In genomic region chrX:73064415-73064793, GRCm38 (mm10) we compare ENCODE assay signal across 9 mouse cellular contexts. TPM values are rescaled to one million over a fixed set of nuclear protein-coding genes. Genes with fewer than 3 reads are reported as not detected.
DNase-seq lines count a peak whose midpoint lies in the region; ATAC-seq lines count a peak whose summit lies in the region.
"Had no signal": no experiment of that assay in that cellular context is flagged by ENCODE, and none has a peak within 500 bp of the region (broad histone marks: within the 10 kb centered on the region; RNA-seq: fewer than 3 reads in every experiment).

TSS of gene Pnma3 (plus strand) at chrX:73064787.

- H3K36me3 ChIP-seq in kidney, embryonic 16.5 days (ENCODE audit: insufficient read depth, low read length), result no peaks in the 10 kb centered on the region
- no peaks in the 10 kb centered on the region for H3K36me3 ChIP-seq in embryonic facial prominence, embryonic 11.5 days (replicated peaks; ENCODE audit: control insufficient read depth, insufficient read depth, low read depth, low read length)
- no peaks in the 10 kb centered on the region for H3K36me3 ChIP-seq in hindbrain, embryonic 16.5 days (ENCODE audit: control insufficient read depth, insufficient read depth, low read length)
- no peaks in the 10 kb centered on the region for H3K36me3 ChIP-seq in midbrain, embryonic 13.5 days

- peak; percentile 31 for ATAC-seq in kidney, embryonic 16.5 days (ENCODE audit: low FRiP score, low TSS enrichment)
- ATAC-seq in embryonic facial prominence, embryonic 11.5 days (replicated peaks; ENCODE audit: insufficient number of reproducible peaks, low FRiP score, low TSS enrichment, low read depth), result 0 out of 2 replicates have a peak, but pooled peaks have one; percentile 29
- ATAC-seq in hindbrain, embryonic 16.5 days, result no peak
- peak; percentile 80; the same call in 1 of the 2 replicates for ATAC-seq in midbrain, embryonic 13.5 days

- 37% methylated on average over 7 of the region's 7 CpGs for WGBS in kidney, embryonic 16.5 days
- 25% methylated on average over 7 of the region's 7 CpGs for WGBS in embryonic facial prominence, embryonic 11.5 days
- WGBS in hindbrain, embryonic 16.5 days, result 22% methylated on average over 7 of the region's 7 CpGs
- WGBS in midbrain, embryonic 13.5 days, result 35% methylated on average over 7 of the region's 7 CpGs

- no peak within 1 kb of the TSS for H3K27ac ChIP-seq in kidney, embryonic 16.5 days (ENCODE audit: low read length)
- H3K27ac ChIP-seq in embryonic facial prominence, embryonic 11.5 days (replicated peaks; ENCODE audit: low read depth, low read length), result no peak within 1 kb of the TSS
- H3K27ac ChIP-seq in hindbrain, embryonic 16.5 days (ENCODE audit: low read depth, low read length), result peak within 1 kb of the TSS; percentile 48
- no peak within 1 kb of the TSS for H3K27ac ChIP-seq in midbrain, embryonic 13.5 days

- DNase-seq in kidney, adult 11 months, result no peak
- DNase-seq in embryonic facial prominence, embryonic 11.5 days (ENCODE audit: low spot score), result no peak
- DNase-seq in adrenal gland, adult 18-20 months (ENCODE audit: low spot score in 2 of 2), result no peak
- no peak for DNase-seq in c-Kit-positive CD71-positive TER-119-positive erythroid progenitor cells, embryonic 14.5 days (ENCODE audit: low spot score)
- no peak for DNase-seq in embryo, embryonic 10.5 days (ENCODE audit: low spot score)

- H3K4me1 ChIP-seq in kidney, embryonic 16.5 days (ENCODE audit: insufficient read depth, low read length), result 0 out of 2 replicates have a peak, but pooled peaks cover 3% of the 10 kb centered on the region
- no peaks in the 10 kb centered on the region for H3K4me1 ChIP-seq in embryonic facial prominence, embryonic 11.5 days (ENCODE audit: control insufficient read depth, insufficient read depth, low read length)
- H3K4me1 ChIP-seq in hindbrain, embryonic 16.5 days (ENCODE audit: control insufficient read depth, insufficient read depth, low read depth, low read length), result no peaks in the 10 kb centered on the region
- H3K4me1 ChIP-seq in midbrain, embryonic 13.5 days (replicated peaks), result 0 out of 2 replicates have a peak, but pooled peaks cover 9% of the 10 kb centered on the region

- no peak within 1 kb of the TSS for H3K9ac ChIP-seq in kidney, embryonic 16.5 days (replicated peaks; ENCODE audit: low read length)
- H3K9ac ChIP-seq in embryonic facial prominence, embryonic 11.5 days (replicated peaks; ENCODE audit: low read length), result peak within 1 kb of the TSS; percentile 43
- peak within 1 kb of the TSS; percentile 69 for H3K9ac ChIP-seq in hindbrain, embryonic 16.5 days (ENCODE audit: low read depth, low read length)
- peak within 1 kb of the TSS; percentile 51; the same call in 1 of the 2 replicates for H3K9ac ChIP-seq in midbrain, embryonic 13.5 days (replicated peaks)

- no peaks in the 10 kb centered on the region for H3K9me3 ChIP-seq in kidney, embryonic 16.5 days (ENCODE audit: low read length)
- H3K9me3 ChIP-seq in embryonic facial prominence, embryonic 11.5 days (replicated peaks; ENCODE audit: control insufficient read depth, low read length), result no peaks in the 10 kb centered on the region
- H3K9me3 ChIP-seq in hindbrain, embryonic 16.5 days (ENCODE audit: control insufficient read depth, low read length), result no peaks in the 10 kb centered on the region
- no peaks in the 10 kb centered on the region for H3K9me3 ChIP-seq in midbrain, embryonic 13.5 days

- peak within 1 kb of the TSS; percentile 27 for H3K4me3 ChIP-seq in kidney, embryonic 16.5 days (ENCODE audit: low read length)
- H3K4me3 ChIP-seq in embryonic facial prominence, embryonic 11.5 days (ENCODE audit: low read depth, low read length), result peak within 1 kb of the TSS; percentile 14
- peak within 1 kb of the TSS; percentile 49 for H3K4me3 ChIP-seq in hindbrain, embryonic 16.5 days (ENCODE audit: low read length)
- peak within 1 kb of the TSS; percentile 40 for H3K4me3 ChIP-seq in midbrain, embryonic 13.5 days (replicated peaks)
- H3K4me3 ChIP-seq: myocyte had no signal

- no peaks in the 10 kb centered on the region; the same call in 1 of the 2 replicates for H3K27me3 ChIP-seq in kidney, embryonic 16.5 days (ENCODE audit: insufficient read depth, low read length)
- no peaks in the 10 kb centered on the region for H3K27me3 ChIP-seq in embryonic facial prominence, embryonic 11.5 days (ENCODE audit: control insufficient read depth, insufficient read depth, low read length)
- no peaks in the 10 kb centered on the region for H3K27me3 ChIP-seq in hindbrain, embryonic 16.5 days (replicated peaks; ENCODE audit: control insufficient read depth, insufficient read depth, low read length)
- no peaks in the 10 kb centered on the region for H3K27me3 ChIP-seq in midbrain, embryonic 13.5 days

- H3K4me2 ChIP-seq in kidney, embryonic 16.5 days (replicated peaks; ENCODE audit: low read depth, low read length), result peak within 1 kb of the TSS; percentile 51
- peak within 1 kb of the TSS; percentile 37; the same call in 1 of the 2 replicates for H3K4me2 ChIP-seq in embryonic facial prominence, embryonic 11.5 days (ENCODE audit: low read depth, low read length)
- peak within 1 kb of the TSS; percentile 68 for H3K4me2 ChIP-seq in hindbrain, embryonic 16.5 days (ENCODE audit: low read length)
- H3K4me2 ChIP-seq in midbrain, embryonic 13.5 days (replicated peaks), result peak within 1 kb of the TSS; percentile 59

RNA-seq across cellular contexts. Expression of gene Pnma3, which starts in this region (rescaled TPM):
- 0.04 and 0.10 TPM in 2 replicates for polyA plus RNA-seq in kidney, embryonic 16.5 days (2015; fragmentation: Nextera tagmentation; extraction: Ambion mirVana)
- 0.11 and 0.22 TPM in 2 replicates for polyA plus RNA-seq in embryonic facial prominence, embryonic 11.5 days (2014; fragmentation: Nextera tagmentation; extraction: Ambion mirVana)
- polyA plus RNA-seq in hindbrain, embryonic 16.5 days (2015; fragmentation: Nextera tagmentation; extraction: Ambion mirVana), result 4.4 and 6.6 TPM in 2 replicates
- polyA plus RNA-seq in midbrain, embryonic 13.5 days (2015; fragmentation: Nextera tagmentation; extraction: Ambion mirVana), result 2.3 and 2.6 TPM in 2 replicates
- total RNA-seq in adrenal gland, adult 18-20 months (2021), result under 1 TPM; 0.19 to 0.20 TPM
- polyA plus RNA-seq: myocyte had no signal

Comparison
In these comparisons a context has a peak if more than half of its experiments do, and no peak if none do; other contexts are left out.
1. Peak in ATAC-seq, H3K4me3 ChIP-seq and H3K4me2 ChIP-seq in kidney, embryonic 16.5 days; RNA of the gene not detected or under 1 TPM.
2. Peak in ATAC-seq, H3K4me3 ChIP-seq, H3K9ac ChIP-seq and H3K4me2 ChIP-seq in embryonic facial prominence, embryonic 11.5 days; RNA of the gene not detected or under 1 TPM.